Mouse (Mus musculus): ENCODE results near the gene Zbtb8b. TPM values are rescaled to one million over a fixed set of nuclear protein-coding genes. Genes with fewer than 3 reads are reported as not detected.

The Zbtb8b gene
- polyA plus RNA-seq, 1 experiment from 2014 or later = 1.8 TPM

DNA sequence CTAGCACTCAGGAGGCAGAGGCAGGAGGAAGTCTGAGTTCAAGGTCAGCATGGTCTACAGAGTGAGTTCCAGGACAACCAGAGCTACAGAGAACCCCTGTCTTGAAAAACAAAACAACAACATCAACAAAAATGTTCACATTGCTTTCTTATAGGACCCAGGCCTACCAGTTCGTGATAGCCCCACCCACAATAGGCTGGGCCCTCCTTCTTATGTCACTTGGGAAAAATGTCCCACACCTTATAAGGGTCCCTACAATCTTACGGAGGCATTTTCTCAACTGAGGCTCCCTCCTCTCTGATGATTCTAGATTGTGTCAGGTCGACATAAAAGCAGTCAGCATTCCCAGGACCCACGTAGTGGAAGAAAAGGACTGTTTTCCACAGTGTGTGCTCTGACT, 40.8 kb downstream of the Zbtb8b start:
- no peaks in the 10 kb centered on the region for H3K4me1 ChIP-seq (replicated peaks; ENCODE audit: control insufficient read depth, insufficient read depth, low read length)
- no peaks in the 10 kb centered on the region for H3K36me3 ChIP-seq (ENCODE audit: control insufficient read depth, insufficient read depth, low read length)
- DNase-seq (ENCODE audit: low spot score) (no peak), ATAC-seq (replicated peaks; ENCODE audit: low FRiP score) (no peak)
- WGBS = 82% methylated on average over 4 of the region's 4 CpGs
- no peak overlapping the region for H3K4me2 ChIP-seq (ENCODE audit: low read depth, low read length, severe bottlenecking)
- H3K9me3 ChIP-seq (ENCODE audit: control insufficient read depth, low read length) = no peaks in the 10 kb centered on the region
- no peaks in the 10 kb centered on the region for H3K27me3 ChIP-seq (ENCODE audit: control insufficient read depth, insufficient read depth, low read length)
- H3K4me3 ChIP-seq (ENCODE audit: low read depth, low read length) = no peak overlapping the region
- H3K27ac ChIP-seq (ENCODE audit: low read depth, low read length) = no peak overlapping the region
- H3K9ac ChIP-seq (ENCODE audit: low read length) = no peak overlapping the region

GRCm38 (mm10) chr4:129396960-129397359, 43.7 kb downstream of the Zbtb8b start:
- WGBS = 89% methylated on average over 3 of the region's 3 CpGs
- no peaks in the 10 kb centered on the region for H3K36me3 ChIP-seq (ENCODE audit: control insufficient read depth, insufficient read depth, low read length)
- H3K27me3 ChIP-seq (ENCODE audit: control insufficient read depth, insufficient read depth, low read length) = no peaks in the 10 kb centered on the region
- no peak overlapping the region for H3K27ac ChIP-seq (ENCODE audit: low read depth, low read length)
- no peak overlapping the region for H3K4me3 ChIP-seq (ENCODE audit: low read depth, low read length)
- H3K9me3 ChIP-seq (ENCODE audit: control insufficient read depth, low read length) = no peaks in the 10 kb centered on the region
- H3K4me2 ChIP-seq (ENCODE audit: low read depth, low read length, severe bottlenecking) = no peak overlapping the region
- no peaks in the 10 kb centered on the region for H3K4me1 ChIP-seq (replicated peaks; ENCODE audit: control insufficient read depth, insufficient read depth, low read length)
- DNase-seq (ENCODE audit: low spot score) (no peak), ATAC-seq (replicated peaks; ENCODE audit: low FRiP score) (no peak)
- no peak overlapping the region for H3K9ac ChIP-seq (ENCODE audit: low read length)

GRCm38 (mm10) chr4:129394089-129394870, 46.4 kb downstream of the Zbtb8b start:
- WGBS = 43% methylated on average over 12 of the region's 12 CpGs

DNA sequence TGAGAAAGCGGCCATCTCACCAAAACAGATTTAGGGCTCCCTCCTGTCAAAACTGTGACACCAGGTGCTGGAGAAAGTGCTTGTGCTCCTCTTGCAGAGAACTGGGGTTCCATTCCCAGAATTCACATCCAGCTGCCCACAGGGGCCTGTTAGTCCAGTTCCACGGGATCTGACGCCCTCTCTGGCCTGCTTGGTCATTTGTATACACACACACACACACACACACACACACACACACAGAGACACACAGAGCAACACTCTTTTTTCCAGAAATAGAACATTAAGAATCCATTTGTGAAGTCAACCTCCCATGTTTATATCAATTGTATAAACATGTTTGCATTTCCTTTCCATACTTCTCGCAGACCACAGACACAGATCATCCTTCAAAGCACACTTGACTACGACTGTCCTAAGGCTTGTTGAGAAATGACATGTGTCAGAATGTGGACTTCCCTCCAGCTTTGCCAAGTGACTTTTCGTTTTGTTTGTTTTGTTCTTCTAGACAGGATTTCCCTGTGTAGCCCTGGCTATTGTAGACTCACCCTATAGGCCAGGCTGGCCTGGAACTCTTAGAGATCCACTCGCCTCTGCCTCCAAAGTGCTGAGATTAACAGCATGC, 49.6 kb downstream of the Zbtb8b start:
- no peak overlapping the region for H3K9ac ChIP-seq (ENCODE audit: low read length)
- H3K27ac ChIP-seq (ENCODE audit: low read depth, low read length) = no peak overlapping the region
- no peak overlapping the region for H3K4me3 ChIP-seq (ENCODE audit: low read depth, low read length)
- DNase-seq (ENCODE audit: low spot score) = no peak
- 86% methylated on average over 7 of the region's 7 CpGs for WGBS
- no peaks in the 10 kb centered on the region for H3K36me3 ChIP-seq (ENCODE audit: control insufficient read depth, insufficient read depth, low read length)
- H3K4me2 ChIP-seq (ENCODE audit: low read depth, low read length, severe bottlenecking) = no peak overlapping the region
- no peaks in the 10 kb centered on the region for H3K4me1 ChIP-seq (replicated peaks; ENCODE audit: control insufficient read depth, insufficient read depth, low read length)
- ATAC-seq (replicated peaks; ENCODE audit: low FRiP score) = no peak
- no peaks in the 10 kb centered on the region for H3K9me3 ChIP-seq (ENCODE audit: control insufficient read depth, low read length)
- H3K27me3 ChIP-seq (ENCODE audit: control insufficient read depth, insufficient read depth, low read length) = no peaks in the 10 kb centered on the region

More at GRCm38 (mm10) chr4:129394089-129394870, 46.4 kb downstream of the Zbtb8b start:
- Histone ChIP-seq H3K27ac (ENCODE audit: low read depth, low read length) (no peak overlapping the region), H3K9me3 (ENCODE audit: control insufficient read depth, low read length) (no peaks in the 10 kb centered on the region), H3K4me2 (ENCODE audit: low read depth, low read length, severe bottlenecking) (no peak overlapping the region), H3K27me3 (ENCODE audit: control insufficient read depth, insufficient read depth, low read length) (no peaks in the 10 kb centered on the region), H3K4me1 (replicated peaks; ENCODE audit: control insufficient read depth, insufficient read depth, low read length) (no peaks in the 10 kb centered on the region), H3K9ac (ENCODE audit: low read length) (no peak overlapping the region), H3K4me3 (ENCODE audit: low read depth, low read length) (no peak overlapping the region), H3K36me3 (ENCODE audit: control insufficient read depth, insufficient read depth, low read length) (no peaks in the 10 kb centered on the region)
- no peak for ATAC-seq (replicated peaks; ENCODE audit: low FRiP score)
- DNase-seq (ENCODE audit: low spot score) = no peak

GRCm38 (mm10) chr4:129390216-129390743, 50.4 kb downstream of the Zbtb8b start:
- H3K9me3 ChIP-seq (ENCODE audit: control insufficient read depth, low read length) = no peaks in the 10 kb centered on the region
- H3K36me3 ChIP-seq (ENCODE audit: control insufficient read depth, insufficient read depth, low read length) = no peaks in the 10 kb centered on the region
- WGBS = 91% methylated on average over 14 of the region's 14 CpGs
- H3K4me1 ChIP-seq (replicated peaks; ENCODE audit: control insufficient read depth, insufficient read depth, low read length) = no peaks in the 10 kb centered on the region
- DNase-seq (ENCODE audit: low spot score) (no peak), ATAC-seq (replicated peaks; ENCODE audit: low FRiP score) (no peak)
- no peak overlapping the region for H3K4me3 ChIP-seq (ENCODE audit: low read depth, low read length)
- no peak overlapping the region for H3K27ac ChIP-seq (ENCODE audit: low read depth, low read length)
- no peak overlapping the region for H3K9ac ChIP-seq (ENCODE audit: low read length)
- no peak overlapping the region for H3K4me2 ChIP-seq (ENCODE audit: low read depth, low read length, severe bottlenecking)
- no peaks in the 10 kb centered on the region for H3K27me3 ChIP-seq (ENCODE audit: control insufficient read depth, insufficient read depth, low read length)

DNA sequence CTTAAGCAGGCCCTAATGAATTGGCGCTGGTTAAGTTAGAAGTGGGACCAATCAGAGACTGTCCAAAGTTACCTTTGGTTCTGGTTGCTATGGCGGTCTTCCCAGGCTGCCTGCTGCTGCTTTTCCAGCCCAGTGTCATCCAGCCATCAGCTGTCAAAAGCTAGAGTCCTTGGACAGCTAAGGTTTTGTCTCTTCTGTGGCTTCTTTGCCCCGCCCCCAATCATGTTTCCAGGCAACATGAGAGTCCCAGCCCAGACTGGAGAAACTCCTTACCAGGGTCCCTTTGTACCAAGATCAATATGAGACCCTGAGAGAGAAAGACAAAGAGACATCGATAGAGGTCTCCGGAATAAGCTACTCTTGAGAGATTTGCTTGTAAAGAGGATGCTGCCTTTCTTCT, 52.2 kb downstream of the Zbtb8b start:
- H3K27me3 ChIP-seq (ENCODE audit: control insufficient read depth, insufficient read depth, low read length) = no peaks in the 10 kb centered on the region
- H3K4me2 ChIP-seq (ENCODE audit: low read depth, low read length, severe bottlenecking) = no peak overlapping the region
- DNase-seq (ENCODE audit: low spot score) = no peak
- no peaks in the 10 kb centered on the region for H3K4me1 ChIP-seq (replicated peaks; ENCODE audit: control insufficient read depth, insufficient read depth, low read length)
- H3K9ac ChIP-seq (ENCODE audit: low read length) = no peak overlapping the region
- ATAC-seq (replicated peaks; ENCODE audit: low FRiP score) = no peak
- WGBS = 70% methylated on average over 5 of the region's 5 CpGs
- H3K27ac ChIP-seq (ENCODE audit: low read depth, low read length) = no peak overlapping the region
- no peak overlapping the region for H3K4me3 ChIP-seq (ENCODE audit: low read depth, low read length)
- H3K9me3 ChIP-seq (ENCODE audit: control insufficient read depth, low read length) = no peaks in the 10 kb centered on the region
- no peaks in the 10 kb centered on the region for H3K36me3 ChIP-seq (ENCODE audit: control insufficient read depth, insufficient read depth, low read length)

DNA sequence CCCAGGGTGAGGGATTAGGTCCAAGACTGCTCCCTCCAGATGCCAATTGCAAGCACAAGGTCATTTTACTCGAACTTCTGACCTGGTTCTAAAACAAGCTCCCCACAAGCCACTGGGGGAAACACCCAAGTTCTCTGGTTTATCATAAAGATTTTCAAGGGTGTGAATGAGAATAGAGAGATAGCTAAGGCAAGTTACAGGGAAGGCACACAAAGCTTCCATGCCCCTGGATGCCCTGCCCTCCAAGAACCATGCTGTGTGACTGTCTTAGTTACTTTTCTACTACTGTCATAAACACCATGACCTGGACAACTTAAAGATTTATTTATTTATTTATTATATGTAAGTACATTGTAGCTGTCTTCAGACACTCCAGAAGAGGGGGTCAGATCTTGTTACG, 53.7 kb downstream of the Zbtb8b start:
- DNase-seq (ENCODE audit: low spot score) = no peak
- no peak for ATAC-seq (replicated peaks; ENCODE audit: low FRiP score)
- no peaks in the 10 kb centered on the region for H3K36me3 ChIP-seq (ENCODE audit: control insufficient read depth, insufficient read depth, low read length)
- 82% methylated on average over 1 of the region's 2 CpGs for WGBS
- no peak overlapping the region for H3K4me3 ChIP-seq (ENCODE audit: low read depth, low read length)
- no peak overlapping the region for H3K9ac ChIP-seq (ENCODE audit: low read length)
- H3K4me1 ChIP-seq (replicated peaks; ENCODE audit: control insufficient read depth, insufficient read depth, low read length) = no peaks in the 10 kb centered on the region
- no peaks in the 10 kb centered on the region for H3K27me3 ChIP-seq (ENCODE audit: control insufficient read depth, insufficient read depth, low read length)
- no peak overlapping the region for H3K4me2 ChIP-seq (ENCODE audit: low read depth, low read length, severe bottlenecking)
- H3K27ac ChIP-seq (ENCODE audit: low read depth, low read length) = no peak overlapping the region
- no peaks in the 10 kb centered on the region for H3K9me3 ChIP-seq (ENCODE audit: control insufficient read depth, low read length)

GRCm38 (mm10) chr4:129386269-129386946, 54.2 kb downstream of the Zbtb8b start:
- DNase-seq (ENCODE audit: low spot score) = no peak
- WGBS = 87% methylated on average over 8 of the region's 8 CpGs
- Histone ChIP-seq H3K27ac (ENCODE audit: low read depth, low read length) (no peak overlapping the region), H3K27me3 (ENCODE audit: control insufficient read depth, insufficient read depth, low read length) (no peaks in the 10 kb centered on the region), H3K9ac (ENCODE audit: low read length) (no peak overlapping the region), H3K4me2 (ENCODE audit: low read depth, low read length, severe bottlenecking) (no peak overlapping the region), H3K4me1 (replicated peaks; ENCODE audit: control insufficient read depth, insufficient read depth, low read length) (no peaks in the 10 kb centered on the region), H3K9me3 (ENCODE audit: control insufficient read depth, low read length) (no peaks in the 10 kb centered on the region), H3K4me3 (ENCODE audit: low read depth, low read length) (no peak overlapping the region), H3K36me3 (ENCODE audit: control insufficient read depth, insufficient read depth, low read length) (no peaks in the 10 kb centered on the region)
- no peak for ATAC-seq (replicated peaks; ENCODE audit: low FRiP score)

Measured in forebrain, embryonic 11.5 days (tissue).